Mouse (Mus musculus): ENCODE data around the gene Fam19a3. TPM values are rescaled to one million over a fixed set of nuclear protein-coding genes. Genes with fewer than 3 reads are reported as not detected.
"Not testable (repeated sequence)": the region's sequence is repeated elsewhere in the genome, so short reads cannot be mapped to it uniquely, and the experiment has no call there.

The Fam19a3 gene
- polyA plus RNA-seq, 1 experiment from 2014 or later = 0.46 TPM

- no peak overlapping the region for H3K27ac ChIP-seq
- WGBS = 69% methylated on average over 3 of the region's 3 CpGs
- DNase-seq (ENCODE audit: low spot score) = no peak
- peaks cover 14% of the 10 kb centered on the region for H3K4me1 ChIP-seq (replicated peaks)
- H3K36me3 ChIP-seq = no peaks in the 10 kb centered on the region
- peaks cover 89% of the 10 kb centered on the region for H3K27me3 ChIP-seq (ENCODE audit: insufficient read depth, poor library complexity, severe bottlenecking)
- H3K9me3 ChIP-seq = no peaks in the 10 kb centered on the region
- H3K4me3 ChIP-seq = no peak overlapping the region
These were observed 10.7 kb downstream of the Fam19a3 start for GRCm38 (mm10) chr3:104770918-104771317.

GRCm38 (mm10) chr3:104770035-104770434 is 11.6 kb downstream of the Fam19a3 start:
- 52% methylated on average over 10 of the region's 10 CpGs for WGBS
- H3K4me3 ChIP-seq = no peak overlapping the region
- peak; percentile 47 for DNase-seq (ENCODE audit: low spot score)
- H3K9me3 ChIP-seq = no peaks in the 10 kb centered on the region
- peaks cover 13% of the 10 kb centered on the region for H3K4me1 ChIP-seq (replicated peaks)
- no peak overlapping the region for H3K27ac ChIP-seq
- H3K36me3 ChIP-seq = no peaks in the 10 kb centered on the region
- peaks cover 85% of the 10 kb centered on the region for H3K27me3 ChIP-seq (ENCODE audit: insufficient read depth, poor library complexity, severe bottlenecking)

GRCm38 (mm10) chr3:104769135-104769534 is 12.5 kb downstream of the Fam19a3 start:
- Histone ChIP-seq H3K4me3 (no peak overlapping the region), H3K27me3 (ENCODE audit: insufficient read depth, poor library complexity, severe bottlenecking) (peaks cover 85% of the 10 kb centered on the region), H3K4me1 (replicated peaks) (peaks cover 13% of the 10 kb centered on the region), H3K9me3 (no peaks in the 10 kb centered on the region), H3K36me3 (no peaks in the 10 kb centered on the region), H3K27ac (no peak overlapping the region)
- no peak for DNase-seq (ENCODE audit: low spot score)
- 11% methylated on average over 3 of the region's 3 CpGs for WGBS

- WGBS = 77% methylated on average over 4 of the region's 4 CpGs
These were observed 13.9 kb downstream of the Fam19a3 start for GRCm38 (mm10) chr3:104767716-104768115.

GRCm38 (mm10) chr3:104767141-104767540 is 14.5 kb downstream of the Fam19a3 start:
- Histone ChIP-seq H3K27ac (no peak overlapping the region), H3K27me3 (ENCODE audit: insufficient read depth, poor library complexity, severe bottlenecking) (peaks cover 82% of the 10 kb centered on the region), H3K9me3 (no peaks in the 10 kb centered on the region), H3K36me3 (no peaks in the 10 kb centered on the region), H3K4me3 (no peak overlapping the region), H3K4me1 (replicated peaks) (peaks cover 10% of the 10 kb centered on the region)
- 65% methylated on average over 2 of the region's 2 CpGs for WGBS
- DNase-seq (ENCODE audit: low spot score) = no peak

More at GRCm38 (mm10) chr3:104767716-104768115, 13.9 kb downstream of the Fam19a3 start:
- Histone ChIP-seq H3K4me3 (no peak overlapping the region), H3K4me1 (replicated peaks) (peaks cover 10% of the 10 kb centered on the region), H3K27me3 (ENCODE audit: insufficient read depth, poor library complexity, severe bottlenecking) (peaks cover 84% of the 10 kb centered on the region), H3K9me3 (no peaks in the 10 kb centered on the region), H3K27ac (no peak overlapping the region), H3K36me3 (no peaks in the 10 kb centered on the region)
- no peak for DNase-seq (ENCODE audit: low spot score)

GRCm38 (mm10) chr3:104765021-104765420 is 16.6 kb downstream of the Fam19a3 start:
- H3K27me3 ChIP-seq (ENCODE audit: insufficient read depth, poor library complexity, severe bottlenecking) = peaks cover 82% of the 10 kb centered on the region
- H3K9me3 ChIP-seq = no peaks in the 10 kb centered on the region
- peaks cover 15% of the 10 kb centered on the region for H3K4me1 ChIP-seq (replicated peaks)
- 28% methylated on average over 4 of the region's 4 CpGs for WGBS
- H3K4me3 ChIP-seq = no peak overlapping the region
- DNase-seq (ENCODE audit: low spot score) = peak; percentile 46
- H3K27ac ChIP-seq = no peak overlapping the region
- H3K36me3 ChIP-seq = no peaks in the 10 kb centered on the region

- peaks cover 16% of the 10 kb centered on the region; the same call in 1 of the 2 replicates for H3K4me1 ChIP-seq (replicated peaks)
- 18% methylated on average over 20 of the region's 20 CpGs for WGBS
- H3K9me3 ChIP-seq; H3K4me3 ChIP-seq; H3K36me3 ChIP-seq; DNase-seq (ENCODE audit: low spot score); H3K27ac ChIP-seq: not testable (repeated sequence)
- H3K27me3 ChIP-seq (ENCODE audit: insufficient read depth, poor library complexity, severe bottlenecking) = peaks cover 86% of the 10 kb centered on the region
These were observed 19.4 kb downstream of the Fam19a3 start for GRCm38 (mm10) chr3:104762103-104762863.

- 4% methylated on average over 5 of the region's 5 CpGs for WGBS
- H3K4me1 ChIP-seq (replicated peaks) = peaks cover 21% of the 10 kb centered on the region
- H3K36me3 ChIP-seq = no peaks in the 10 kb centered on the region
- no peaks in the 10 kb centered on the region for H3K9me3 ChIP-seq
- H3K27me3 ChIP-seq (ENCODE audit: insufficient read depth, poor library complexity, severe bottlenecking) = peaks cover 80% of the 10 kb centered on the region
- H3K4me3 ChIP-seq = peak overlapping the region; percentile 54
- no peak for DNase-seq (ENCODE audit: low spot score)
- peak overlapping the region; percentile 77 for H3K27ac ChIP-seq
These were observed 22.8 kb downstream of the Fam19a3 start for GRCm38 (mm10) chr3:104758869-104759268.

- peak; percentile 87 for DNase-seq (ENCODE audit: low spot score)
- Histone ChIP-seq H3K36me3 (no peaks in the 10 kb centered on the region), H3K4me1 (replicated peaks) (peaks cover 21% of the 10 kb centered on the region), H3K9me3 (no peaks in the 10 kb centered on the region), H3K27ac (peak overlapping the region; percentile 77), H3K27me3 (ENCODE audit: insufficient read depth, poor library complexity, severe bottlenecking) (peaks cover 81% of the 10 kb centered on the region), H3K4me3 (peak overlapping the region; percentile 54)
- 2% methylated on average over 27 of the region's 27 CpGs for WGBS
These were observed 23.2 kb downstream of the Fam19a3 start for GRCm38 (mm10) chr3:104758406-104758805.

GRCm38 (mm10) chr3:104752845-104753244 is 28.8 kb downstream of the Fam19a3 start:
- peaks cover 10% of the 10 kb centered on the region for H3K4me1 ChIP-seq (replicated peaks)
- WGBS = 20% methylated on average over 25 of the region's 25 CpGs
- H3K36me3 ChIP-seq, H3K27ac ChIP-seq, H3K9me3 ChIP-seq: not testable (repeated sequence)
- 0 out of 2 replicates have a peak overlapping the region, but pooled peaks have one; percentile 16 for H3K4me3 ChIP-seq
- H3K27me3 ChIP-seq (ENCODE audit: insufficient read depth, poor library complexity, severe bottlenecking) = peaks cover 40% of the 10 kb centered on the region
- peak; percentile 37 for DNase-seq (ENCODE audit: low spot score)

GRCm38 (mm10) chr3:104743864-104744263 is 37.8 kb downstream of the Fam19a3 start:
- H3K27ac ChIP-seq = no peak overlapping the region
- no peak overlapping the region for H3K4me3 ChIP-seq
- WGBS = 78% methylated on average over 1 of the region's 1 CpGs
- no peaks in the 10 kb centered on the region; the same call in 1 of the 2 replicates for H3K27me3 ChIP-seq (ENCODE audit: insufficient read depth, poor library complexity, severe bottlenecking)
- no peak for DNase-seq (ENCODE audit: low spot score)
- H3K36me3 ChIP-seq = no peaks in the 10 kb centered on the region
- H3K9me3 ChIP-seq = no peaks in the 10 kb centered on the region
- no peaks in the 10 kb centered on the region for H3K4me1 ChIP-seq (replicated peaks)

- no peak for DNase-seq (ENCODE audit: low spot score)
- no peaks in the 10 kb centered on the region for H3K9me3 ChIP-seq
- no peaks in the 10 kb centered on the region for H3K36me3 ChIP-seq
- no peak overlapping the region for H3K4me3 ChIP-seq
- H3K4me1 ChIP-seq (replicated peaks) = no peaks in the 10 kb centered on the region
- H3K27ac ChIP-seq = no peak overlapping the region
- 59% methylated on average over 1 of the region's 1 CpGs for WGBS
- H3K27me3 ChIP-seq (ENCODE audit: insufficient read depth, poor library complexity, severe bottlenecking) = no peaks in the 10 kb centered on the region; the same call in 1 of the 2 replicates
These were observed 38.5 kb downstream of the Fam19a3 start for GRCm38 (mm10) chr3:104743161-104743560.

- no peaks in the 10 kb centered on the region for H3K4me1 ChIP-seq (replicated peaks)
- DNase-seq (ENCODE audit: low spot score) = no peak
- H3K27me3 ChIP-seq (ENCODE audit: insufficient read depth, poor library complexity, severe bottlenecking) = no peaks in the 10 kb centered on the region; the same call in 1 of the 2 replicates
- WGBS = 90% methylated on average over 3 of the region's 3 CpGs
- H3K9me3 ChIP-seq = no peaks in the 10 kb centered on the region
- no peak overlapping the region for H3K27ac ChIP-seq
- no peaks in the 10 kb centered on the region for H3K36me3 ChIP-seq
- H3K4me3 ChIP-seq = no peak overlapping the region
These were observed 39.7 kb downstream of the Fam19a3 start for GRCm38 (mm10) chr3:104741954-104742353.

Data from hindbrain, embryonic 10.5 days (tissue).